ENCODE assay signal across 8 mouse cellular contexts in the genomic region with DNA sequence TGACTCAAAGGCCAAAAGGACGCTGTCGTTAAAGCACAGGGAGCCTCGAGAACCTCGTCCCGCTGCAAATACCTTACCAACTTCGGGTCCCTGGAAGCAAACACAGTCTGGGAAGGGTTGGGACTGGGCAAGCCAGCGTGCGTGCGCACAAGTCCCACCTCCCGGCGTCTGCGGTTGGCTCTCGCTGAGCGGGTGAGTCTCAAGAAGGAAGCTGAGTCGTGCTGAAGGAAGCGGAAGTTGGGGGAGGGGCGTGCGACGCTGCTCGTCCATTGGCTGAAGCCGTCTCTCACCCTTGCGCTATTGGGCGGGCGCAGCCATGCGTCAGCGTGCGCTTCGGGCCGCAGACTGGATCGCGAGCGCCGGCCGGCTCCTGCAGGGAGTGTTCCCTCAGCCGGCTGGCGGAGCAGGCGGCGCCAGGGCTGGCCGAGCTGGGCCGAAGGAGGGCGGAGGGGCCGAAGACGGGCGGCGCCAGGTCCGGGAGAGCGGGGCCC. TPM values are rescaled to one million over a fixed set of nuclear protein-coding genes. Genes with fewer than 3 reads are reported as not detected.
DNase-seq lines count a peak whose midpoint lies in the region; ATAC-seq and TF ChIP-seq lines count a peak whose summit lies in the region.

Herc2 (plus strand) TSS at position 366 of the 491 bp plus-strand sequence.

- DNase-seq in CD4-positive helper T cell, adult 2 months (ENCODE audit: low read depth, low spot score), result peak; percentile 99
- DNase-seq in brain, embryonic 18.5 days (ENCODE audit: low read depth, low spot score), result peak; percentile 99
- peak; percentile 100 for DNase-seq in kidney, postnatal 0 days (ENCODE audit: low spot score)
- DNase-seq in liver, embryonic 11.5 days (ENCODE audit: low spot score), result peak; percentile 94
- peak; percentile 99 for DNase-seq in naive thymus-derived CD4-positive, alpha-beta T cell, adult 2 months (ENCODE audit: low read depth)

- under 1% methylated on average over 47 of the region's 47 CpGs for WGBS in heart, embryonic 12.5 days
- under 1% methylated on average over 47 of the region's 47 CpGs for WGBS in kidney, postnatal 0 days
- WGBS in liver, embryonic 11.5 days, result under 1% methylated on average over 47 of the region's 47 CpGs
- 0% methylated on average over 45 of the region's 47 CpGs for WGBS in stomach, embryonic 14.5 days

- H3K27ac ChIP-seq in heart, embryonic 12.5 days (ENCODE audit: poor library complexity, severe bottlenecking), result peak within 1 kb of the TSS; percentile 92
- peak within 1 kb of the TSS; percentile 95 for H3K27ac ChIP-seq in kidney, postnatal 0 days
- peak within 1 kb of the TSS; percentile 87 for H3K27ac ChIP-seq in liver, embryonic 11.5 days (ENCODE audit: low read depth, low read length)
- H3K27ac ChIP-seq in stomach, embryonic 14.5 days (ENCODE audit: low read length), result peak within 1 kb of the TSS; percentile 86

- no peaks in the 10 kb centered on the region for H3K27me3 ChIP-seq in heart, embryonic 12.5 days (replicated peaks)
- H3K27me3 ChIP-seq in kidney, postnatal 0 days (ENCODE audit: insufficient read depth, low read length), result no peaks in the 10 kb centered on the region
- H3K27me3 ChIP-seq in liver, embryonic 11.5 days (replicated peaks; ENCODE audit: control insufficient read depth, insufficient read depth, low read length), result no peaks in the 10 kb centered on the region
- no peaks in the 10 kb centered on the region for H3K27me3 ChIP-seq in stomach, embryonic 14.5 days (ENCODE audit: control insufficient read depth, insufficient read depth, low read length)

- H3K4me3 ChIP-seq in heart, embryonic 12.5 days, result peak within 1 kb of the TSS; percentile 94
- H3K4me3 ChIP-seq in kidney, postnatal 0 days (replicated peaks; ENCODE audit: low read depth, low read length), result peak within 1 kb of the TSS; percentile 85
- H3K4me3 ChIP-seq in liver, embryonic 11.5 days (ENCODE audit: low read depth, low read length), result peak within 1 kb of the TSS; percentile 83
- peak within 1 kb of the TSS; percentile 80 for H3K4me3 ChIP-seq in stomach, embryonic 14.5 days (ENCODE audit: low read depth, low read length)

- ATAC-seq in erythroid progenitor cell, adult 5-6 weeks (replicated peaks; ENCODE audit: low FRiP score, poor library complexity, severe bottlenecking), result peak; percentile 96
- ATAC-seq in heart, embryonic 12.5 days (ENCODE audit: insufficient number of reproducible peaks, low FRiP score), result peak; percentile 99
- ATAC-seq in kidney, postnatal 0 days (replicated peaks; ENCODE audit: low FRiP score, low read depth), result peak; percentile 100
- peak; percentile 98 for ATAC-seq in liver, embryonic 11.5 days (replicated peaks; ENCODE audit: low FRiP score)
- peak; percentile 100 for ATAC-seq in stomach, embryonic 14.5 days (ENCODE audit: insufficient number of reproducible peaks, insufficient read depth, low FRiP score, low read depth)

- no peaks in the 10 kb centered on the region for H3K9me3 ChIP-seq in heart, embryonic 12.5 days (replicated peaks)
- no peaks in the 10 kb centered on the region for H3K9me3 ChIP-seq in kidney, postnatal 0 days (replicated peaks; ENCODE audit: low read length)
- H3K9me3 ChIP-seq in liver, embryonic 11.5 days (ENCODE audit: control insufficient read depth, low read length), result no peaks in the 10 kb centered on the region
- H3K9me3 ChIP-seq in stomach, embryonic 14.5 days (ENCODE audit: control insufficient read depth, low read depth, low read length), result no peaks in the 10 kb centered on the region

- H3K4me2 ChIP-seq in heart, embryonic 12.5 days, result peak within 1 kb of the TSS; percentile 86
- peak within 1 kb of the TSS; percentile 71 for H3K4me2 ChIP-seq in kidney, postnatal 0 days (ENCODE audit: low read length)
- H3K4me2 ChIP-seq in liver, embryonic 11.5 days, result peak within 1 kb of the TSS; percentile 81
- H3K4me2 ChIP-seq in stomach, embryonic 14.5 days (replicated peaks; ENCODE audit: low read depth, low read length), result peak within 1 kb of the TSS; percentile 70

- no peak for TF ChIP-seq CTCF in kidney, postnatal 0 days (IDR thresholded peaks at IDR 0.05; ENCODE audit: low read depth)

- H3K4me1 ChIP-seq in heart, embryonic 12.5 days (replicated peaks), result peaks cover 14% of the 10 kb centered on the region
- H3K4me1 ChIP-seq in kidney, postnatal 0 days (replicated peaks; ENCODE audit: insufficient read depth, low read length), result peaks cover 7% of the 10 kb centered on the region
- H3K4me1 ChIP-seq in liver, embryonic 11.5 days (replicated peaks; ENCODE audit: control insufficient read depth, insufficient read depth, low read length), result peaks cover 12% of the 10 kb centered on the region
- H3K4me1 ChIP-seq in stomach, embryonic 14.5 days (ENCODE audit: control insufficient read depth, insufficient read depth, low read length), result peaks cover 8% of the 10 kb centered on the region; the same call in 1 of the 2 replicates

- H3K36me3 ChIP-seq in heart, embryonic 12.5 days, result peaks cover 8% of the 10 kb centered on the region
- H3K36me3 ChIP-seq in kidney, postnatal 0 days (ENCODE audit: insufficient read depth, low read length), result no peaks in the 10 kb centered on the region
- no peaks in the 10 kb centered on the region; the same call in 1 of the 2 replicates for H3K36me3 ChIP-seq in liver, embryonic 11.5 days (ENCODE audit: control insufficient read depth, insufficient read depth, low read length)
- no peaks in the 10 kb centered on the region for H3K36me3 ChIP-seq in stomach, embryonic 14.5 days (ENCODE audit: control insufficient read depth, insufficient read depth, low read length)

- H3K9ac ChIP-seq in heart, embryonic 12.5 days, result peak within 1 kb of the TSS; percentile 91
- peak within 1 kb of the TSS; percentile 78 for H3K9ac ChIP-seq in kidney, postnatal 0 days (ENCODE audit: low read depth, low read length)
- H3K9ac ChIP-seq in liver, embryonic 11.5 days (ENCODE audit: low read depth, low read length), result peak within 1 kb of the TSS; percentile 86
- peak within 1 kb of the TSS; percentile 60 for H3K9ac ChIP-seq in stomach, embryonic 14.5 days (replicated peaks; ENCODE audit: low read depth, low read length)

RNA-seq across cellular contexts. Expression of gene Herc2, which starts in this region (rescaled TPM):
- total RNA-seq in erythroid progenitor cell, adult 5-6 weeks (2015; ENCODE audit: low replicate concordance), result 39.0 and 65.6 TPM in 2 replicates
- total RNA-seq in erythroid progenitor cell, adult 5-6 weeks (2017; ENCODE audit: low replicate concordance), result 173 and 232 TPM in 2 replicates
- polyA plus RNA-seq in heart, embryonic 12.5 days (2016; fragmentation: Nextera tagmentation; extraction: Ambion mirVana), result 20.6 and 20.8 TPM in 2 replicates
- 15.6 and 18.5 TPM in 2 replicates for polyA plus RNA-seq in kidney, postnatal 0 days (2015; fragmentation: Nextera tagmentation; extraction: Ambion mirVana)
- polyA plus RNA-seq in liver, embryonic 11.5 days (2014; fragmentation: Nextera tagmentation; extraction: Ambion mirVana), result 18.5 and 19.9 TPM in 2 replicates
- 31.1 and 35.0 TPM in 2 replicates for polyA plus RNA-seq in stomach, embryonic 14.5 days (2014; fragmentation: Nextera tagmentation; extraction: Ambion mirVana)

Comparison
In these comparisons a context has a peak if more than half of its experiments do, and no peak if none do; other contexts are left out.
1. Peak in every context shown above with its lines: DNase-seq, ATAC-seq, H3K4me3 ChIP-seq and H3K27ac ChIP-seq.